Mouse (Mus musculus) heart, postnatal 4 days (tissue): ENCODE measurements around the gene Terb2. TPM values are rescaled to one million over a fixed set of nuclear protein-coding genes. Genes with fewer than 3 reads are reported as not detected.

ENCODE experiments used
- DNase-seq: peaks from one replicate; pipeline ENCODE4 v3.0.0; 2021
- total RNA-seq, 2 experiments: library from RNA; stranded (reverse); gene quantifications; 2 replicates each; pipeline ENCODE4 v1.2.3; 2021

Gene Terb2
- total RNA-seq, 2 experiments from 2014 or later: not detected

GRCm38 (mm10) chr2:122233759-122234557 is 47.9 kb downstream of the Terb2 start:
- DNase-seq: peak; percentile 26

- peak; percentile 83 for DNase-seq
Observed at GRCm38 (mm10) chr2:122234611-122235288, 48.7 kb downstream of the Terb2 start, which contains the start of gene Sord. Gene Sord, plus strand, starts transcription at chr2:122234749.

- no peak for DNase-seq
Observed at GRCm38 (mm10) chr2:122235425-122235824, 49.4 kb downstream of the Terb2 start.

GRCm38 (mm10) chr2:122236321-122236720 is 50.2 kb downstream of the Terb2 start:
- peak; percentile 11 for DNase-seq

- no peak for DNase-seq
Observed at GRCm38 (mm10) chr2:122237891-122238470, 51.9 kb downstream of the Terb2 start.

GRCm38 (mm10) chr2:122240735-122241134 is 54.7 kb downstream of the Terb2 start:
- no peak for DNase-seq

GRCm38 (mm10) chr2:122241226-122241625 is 55.2 kb downstream of the Terb2 start:
- no peak for DNase-seq

GRCm38 (mm10) chr2:122241935-122242334 is 55.9 kb downstream of the Terb2 start:
- no peak for DNase-seq

GRCm38 (mm10) chr2:122243671-122244131 is 57.6 kb downstream of the Terb2 start:
- DNase-seq: peak; percentile 83

GRCm38 (mm10) chr2:122247786-122248185 is 61.7 kb downstream of the Terb2 start:
- no peak for DNase-seq

- DNase-seq: no peak
Observed at GRCm38 (mm10) chr2:122255997-122256396, 69.9 kb downstream of the Terb2 start.

Other genes with a start within 250 kb of the Terb2 start
- 10 to 100 TPM; 35.4 to 37.7 TPM for gene Ctdspl2, start 230.3 kb upstream of the Terb2 start, total RNA-seq
- under 1 TPM; 0.18 to 0.29 TPM for gene Mageb3, start 230.2 kb upstream of the Terb2 start, total RNA-seq
- 10 to 100 TPM; 21.1 to 21.9 TPM for gene Eif3j1, start 157.7 kb upstream of the Terb2 start, total RNA-seq
- gene Spg11, start 67.9 kb upstream of the Terb2 start, total RNA-seq: 10 to 100 TPM; 12.2 TPM
- 100 to 1,000 TPM; 114 to 125 TPM for gene B2m, start 38.6 kb upstream of the Terb2 start, total RNA-seq
- gene Trim69, start 25.6 kb upstream of the Terb2 start, total RNA-seq: not detected
- gene Patl2, start 83 bp upstream of the Terb2 start, total RNA-seq: not detected
- 10 to 100 TPM; 84.4 to 86.0 TPM for gene Sord, start 48.5 kb downstream of the Terb2 start, total RNA-seq
- gene Duox2, start 112.2 kb downstream of the Terb2 start, total RNA-seq: under 1 TPM; 0.55 to 0.59 TPM
- under 1 TPM; 0.16 to 0.21 TPM for gene Duoxa2, start 112.6 kb downstream of the Terb2 start, total RNA-seq
- gene Duoxa1, start 127.5 kb downstream of the Terb2 start, total RNA-seq: not detected
- gene Duox1, start 129.4 kb downstream of the Terb2 start, total RNA-seq: not detected
- 10 to 100 TPM; 10.1 to 11.3 TPM for gene Shf, start 182.9 kb downstream of the Terb2 start, total RNA-seq
- gene Slc28a2, start 240.2 kb downstream of the Terb2 start, total RNA-seq: 10 to 100 TPM; 18.9 to 19.1 TPM